Mouse (Mus musculus): ENCODE measurements around the gene Adat3. TPM values are rescaled to one million over a fixed set of nuclear protein-coding genes. Genes with fewer than 3 reads are reported as not detected.
A peak's percentile ranks its signal among the peaks of the same experiment; 100 is the strongest.

Gene Adat3
- polyA plus RNA-seq, 1 experiment from 2014 or later, result 7.7 TPM

DNA sequence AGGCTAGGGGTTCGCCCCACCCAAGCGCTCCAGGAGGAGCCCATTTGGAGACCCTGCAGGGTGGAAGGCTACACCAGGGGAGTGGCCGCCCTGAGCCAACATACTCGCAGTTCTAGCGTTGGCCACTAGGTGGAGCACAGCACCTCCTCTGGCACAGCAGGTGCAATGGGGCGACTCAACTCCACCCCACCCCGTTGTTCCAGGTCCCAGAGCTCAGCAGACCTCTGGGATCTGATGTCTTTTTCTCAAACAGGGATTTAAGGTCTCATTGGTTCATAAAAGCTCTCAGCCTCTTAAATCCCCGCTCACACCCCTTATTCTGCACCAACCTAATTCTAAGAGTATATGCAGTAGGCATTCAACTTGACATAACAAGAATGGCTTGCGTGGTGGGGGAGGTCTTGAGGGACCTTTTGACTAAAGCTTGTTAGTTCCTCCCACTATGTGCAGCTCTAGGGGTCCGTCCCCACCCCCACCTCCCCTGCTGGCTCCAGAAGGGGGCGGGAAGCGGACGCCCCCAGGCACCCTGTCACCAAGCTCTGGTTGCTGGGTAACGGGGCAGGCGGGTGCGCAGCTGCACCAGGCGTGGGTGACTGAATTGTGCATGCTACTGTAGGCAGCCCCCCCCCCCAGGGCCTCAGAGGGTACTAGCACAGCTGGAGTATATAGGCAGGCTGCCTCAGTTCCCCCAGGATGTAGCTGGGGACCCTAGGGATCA lies 36.1 kb upstream of the Adat3 start:
- WGBS, result 26% methylated on average over 17 of the region's 17 CpGs
- H3K27me3 ChIP-seq (ENCODE audit: control insufficient read depth, insufficient read depth, low read length), result no peaks in the 10 kb centered on the region
- no peak overlapping the region for H3K4me2 ChIP-seq (replicated peaks; ENCODE audit: low read depth, low read length)
- H3K4me3 ChIP-seq (ENCODE audit: low read depth, low read length), result no peak overlapping the region
- H3K9ac ChIP-seq (replicated peaks; ENCODE audit: low read depth, low read length), result no peak overlapping the region
- peaks cover 11% of the 10 kb centered on the region for H3K36me3 ChIP-seq (ENCODE audit: control insufficient read depth, insufficient read depth, low read length)
- no peaks in the 10 kb centered on the region for H3K9me3 ChIP-seq (ENCODE audit: control insufficient read depth, low read depth, low read length)
- H3K4me1 ChIP-seq (ENCODE audit: control insufficient read depth, insufficient read depth, low read length), result peaks cover 19% of the 10 kb centered on the region
- H3K27ac ChIP-seq (ENCODE audit: low read length), result 0 out of 2 replicates have a peak overlapping the region, but pooled peaks have one; percentile 10
- ATAC-seq (ENCODE audit: insufficient number of reproducible peaks, insufficient read depth, low FRiP score, low read depth), result peak; percentile 60; the same call in 1 of the 2 replicates

DNA sequence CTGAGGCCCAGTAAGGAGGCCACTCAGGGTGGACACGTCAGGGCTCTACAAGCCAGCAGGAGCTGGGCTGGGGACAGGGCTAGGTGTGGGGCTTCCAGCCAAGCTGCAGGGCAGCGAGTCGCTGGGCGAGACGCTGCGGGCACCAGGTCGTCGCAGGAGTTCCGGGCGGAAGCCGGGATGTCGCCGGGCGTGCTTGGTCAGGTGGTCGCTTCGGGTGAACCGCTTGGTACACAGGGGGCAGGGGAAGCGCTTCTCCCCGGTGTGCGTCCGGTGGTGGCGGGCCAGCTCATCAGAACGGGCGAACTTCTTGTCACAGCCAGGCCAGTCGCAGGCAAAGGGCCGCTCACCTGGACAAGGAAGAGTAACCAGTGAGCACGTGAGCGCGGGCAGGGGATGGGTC lies 33.8 kb upstream of the Adat3 start:
- 94% methylated on average over 29 of the region's 29 CpGs for WGBS
- no peak overlapping the region for H3K9ac ChIP-seq (replicated peaks; ENCODE audit: low read depth, low read length)
- no peak overlapping the region for H3K4me3 ChIP-seq (ENCODE audit: low read depth, low read length)
- no peaks in the 10 kb centered on the region for H3K9me3 ChIP-seq (ENCODE audit: control insufficient read depth, low read depth, low read length)
- no peaks in the 10 kb centered on the region for H3K27me3 ChIP-seq (ENCODE audit: control insufficient read depth, insufficient read depth, low read length)
- H3K4me2 ChIP-seq (replicated peaks; ENCODE audit: low read depth, low read length), result no peak overlapping the region
- peaks cover 11% of the 10 kb centered on the region for H3K36me3 ChIP-seq (ENCODE audit: control insufficient read depth, insufficient read depth, low read length)
- H3K4me1 ChIP-seq (ENCODE audit: control insufficient read depth, insufficient read depth, low read length), result peaks cover 37% of the 10 kb centered on the region
- H3K27ac ChIP-seq (ENCODE audit: low read length), result no peak overlapping the region
- no peak for ATAC-seq (ENCODE audit: insufficient number of reproducible peaks, insufficient read depth, low FRiP score, low read depth)

DNA sequence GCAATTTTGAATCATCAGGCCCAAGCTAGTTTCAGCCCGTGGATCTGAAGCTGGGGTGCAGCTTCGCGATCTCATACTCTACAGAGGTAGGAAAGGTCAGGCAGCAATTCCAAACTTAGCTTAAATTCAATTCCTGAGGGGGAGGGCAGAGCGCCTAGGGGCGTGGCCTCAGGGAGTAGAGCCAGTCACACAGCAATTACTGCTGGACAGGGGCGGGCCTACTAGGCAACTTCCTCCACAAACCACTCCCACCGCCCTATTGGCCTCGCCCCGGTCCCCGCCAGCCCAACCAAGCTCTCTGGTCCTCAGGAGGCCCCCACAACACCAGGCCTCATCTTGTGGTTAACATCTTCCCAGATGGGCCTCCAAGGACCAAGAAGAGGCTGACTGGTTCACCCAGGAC lies 33.0 kb upstream of the Adat3 start:
- H3K4me3 ChIP-seq (ENCODE audit: low read depth, low read length), result no peak overlapping the region
- H3K27me3 ChIP-seq (ENCODE audit: control insufficient read depth, insufficient read depth, low read length), result no peaks in the 10 kb centered on the region
- ATAC-seq (ENCODE audit: insufficient number of reproducible peaks, insufficient read depth, low FRiP score, low read depth), result peak; percentile 49; the same call in 1 of the 2 replicates
- peaks cover 11% of the 10 kb centered on the region for H3K36me3 ChIP-seq (ENCODE audit: control insufficient read depth, insufficient read depth, low read length)
- H3K27ac ChIP-seq (ENCODE audit: low read length), result no peak overlapping the region
- H3K4me1 ChIP-seq (ENCODE audit: control insufficient read depth, insufficient read depth, low read length), result peaks cover 44% of the 10 kb centered on the region
- no peak overlapping the region for H3K9ac ChIP-seq (replicated peaks; ENCODE audit: low read depth, low read length)
- H3K9me3 ChIP-seq (ENCODE audit: control insufficient read depth, low read depth, low read length), result no peaks in the 10 kb centered on the region
- H3K4me2 ChIP-seq (replicated peaks; ENCODE audit: low read depth, low read length), result no peak overlapping the region
- WGBS, result 29% methylated on average over 10 of the region's 10 CpGs

DNA sequence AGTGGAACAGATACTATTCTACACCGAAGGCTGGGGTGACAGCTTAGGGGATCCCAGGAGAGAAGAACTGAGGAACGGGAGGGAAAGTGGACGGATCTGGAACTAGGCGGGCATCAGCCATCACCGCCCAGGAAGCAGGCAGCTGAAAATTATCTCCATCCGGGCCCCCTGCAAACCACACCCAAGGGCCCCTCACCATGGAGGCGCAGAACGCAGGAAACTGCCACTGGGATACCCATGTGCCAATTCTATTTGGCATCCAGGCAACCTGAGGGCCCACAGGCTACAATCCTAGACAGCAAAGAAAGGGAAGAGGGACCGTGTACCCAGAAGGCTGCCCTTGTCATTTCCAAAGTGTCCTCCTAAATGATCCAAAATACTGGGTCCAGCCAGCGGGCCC lies 32.3 kb upstream of the Adat3 start:
- Histone ChIP-seq H3K4me3 (ENCODE audit: low read depth, low read length) (no peak overlapping the region), H3K36me3 (ENCODE audit: control insufficient read depth, insufficient read depth, low read length) (peaks cover 11% of the 10 kb centered on the region)
- WGBS, result 89% methylated on average over 10 of the region's 10 CpGs

DNA sequence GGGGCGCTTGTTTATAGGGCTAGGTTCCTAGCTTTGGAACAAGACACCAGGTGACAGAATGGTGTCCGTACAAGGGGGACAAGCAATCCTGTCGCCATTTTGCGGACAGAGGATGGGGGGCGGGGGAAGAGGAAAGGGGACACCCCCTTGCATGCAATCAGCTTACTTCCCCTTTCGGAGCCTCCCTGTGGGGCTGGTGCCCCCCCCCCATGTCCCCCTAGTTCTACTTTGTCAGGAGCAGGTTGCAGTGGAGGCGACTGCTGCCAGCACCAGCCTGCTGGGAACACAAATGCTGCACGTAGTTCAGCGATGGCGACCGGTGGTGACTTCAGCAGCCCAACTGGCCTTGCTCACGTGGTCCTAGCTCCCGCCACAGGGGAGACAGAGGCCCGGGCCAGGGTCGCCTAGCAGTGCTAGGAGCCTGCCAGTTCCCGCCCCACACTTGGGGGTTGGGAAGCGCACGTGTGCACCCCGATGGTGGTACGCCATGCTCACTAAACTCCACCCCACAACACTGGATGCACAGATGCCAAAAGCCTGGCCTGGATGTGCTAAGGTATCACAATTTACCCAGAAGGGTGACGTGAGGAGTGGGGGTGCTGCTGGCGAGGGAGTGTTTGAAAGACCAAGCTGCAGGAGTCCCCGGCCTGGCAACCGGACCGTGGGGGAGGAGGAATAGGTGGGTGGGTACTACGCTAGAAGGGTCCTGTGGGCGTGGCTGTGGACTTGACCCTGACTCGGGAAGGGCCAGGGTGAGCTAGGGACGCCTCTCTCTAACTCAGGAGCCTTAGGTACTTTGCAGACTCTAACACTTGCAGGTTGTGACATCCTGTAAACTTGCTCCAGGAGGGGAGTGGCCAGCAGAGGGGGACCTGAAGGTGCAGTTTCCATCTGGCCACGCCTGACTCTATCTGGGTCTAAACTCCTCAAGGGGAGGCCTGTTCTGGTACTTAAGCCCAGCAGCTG lies 31.5 kb upstream of the Adat3 start:
- H3K4me3 ChIP-seq (ENCODE audit: low read depth, low read length), result peak overlapping the region; percentile 3; the same call in 1 of the 2 replicates
- WGBS, result 21% methylated on average over 30 of the region's 30 CpGs
- H3K36me3 ChIP-seq (ENCODE audit: control insufficient read depth, insufficient read depth, low read length), result peaks cover 11% of the 10 kb centered on the region
- H3K27ac ChIP-seq (ENCODE audit: low read length), result peak overlapping the region; percentile 21
- H3K4me2 ChIP-seq (replicated peaks; ENCODE audit: low read depth, low read length), result peak overlapping the region; percentile 29
- no peaks in the 10 kb centered on the region for H3K27me3 ChIP-seq (ENCODE audit: control insufficient read depth, insufficient read depth, low read length)
- 0 out of 2 replicates have a peak, but pooled peaks have one; percentile 15 for ATAC-seq (ENCODE audit: insufficient number of reproducible peaks, insufficient read depth, low FRiP score, low read depth)
- H3K9ac ChIP-seq (replicated peaks; ENCODE audit: low read depth, low read length), result peak overlapping the region; percentile 36; the same call in 1 of the 2 replicates
- no peaks in the 10 kb centered on the region for H3K9me3 ChIP-seq (ENCODE audit: control insufficient read depth, low read depth, low read length)
- H3K4me1 ChIP-seq (ENCODE audit: control insufficient read depth, insufficient read depth, low read length), result peaks cover 55% of the 10 kb centered on the region

More for the DNA sequence above, 32.3 kb upstream of the Adat3 start:
- Histone ChIP-seq H3K27me3 (ENCODE audit: control insufficient read depth, insufficient read depth, low read length) (no peaks in the 10 kb centered on the region), H3K27ac (ENCODE audit: low read length) (no peak overlapping the region), H3K4me1 (ENCODE audit: control insufficient read depth, insufficient read depth, low read length) (peaks cover 49% of the 10 kb centered on the region), H3K9me3 (ENCODE audit: control insufficient read depth, low read depth, low read length) (no peaks in the 10 kb centered on the region), H3K9ac (replicated peaks; ENCODE audit: low read depth, low read length) (no peak overlapping the region), H3K4me2 (replicated peaks; ENCODE audit: low read depth, low read length) (no peak overlapping the region)
- ATAC-seq (ENCODE audit: insufficient number of reproducible peaks, insufficient read depth, low FRiP score, low read depth), result no peak

DNA sequence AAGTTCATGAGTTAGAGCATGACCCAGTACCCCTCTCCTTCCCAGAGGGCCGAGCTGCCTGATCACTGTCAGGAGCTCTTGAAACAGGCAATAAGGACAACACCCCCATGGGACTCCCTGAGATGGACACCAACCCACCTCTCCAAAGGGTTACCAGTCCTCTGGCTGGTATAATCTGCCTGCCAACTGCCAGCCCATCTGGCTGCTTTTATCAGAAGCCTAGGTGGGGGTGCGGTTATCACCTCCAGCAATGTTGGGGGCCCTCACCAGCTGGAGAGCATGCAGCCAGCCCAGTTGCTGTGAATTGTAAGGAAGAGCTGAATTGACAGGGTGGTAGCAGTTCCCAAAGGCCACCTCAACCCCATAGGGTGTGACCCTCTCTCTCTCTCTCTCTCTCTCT lies 30.2 kb upstream of the Adat3 start:
- peaks cover 11% of the 10 kb centered on the region for H3K36me3 ChIP-seq (ENCODE audit: control insufficient read depth, insufficient read depth, low read length)
- H3K4me2 ChIP-seq (replicated peaks; ENCODE audit: low read depth, low read length), result no peak overlapping the region
- no peak overlapping the region for H3K4me3 ChIP-seq (ENCODE audit: low read depth, low read length)
- WGBS, result 86% methylated on average over 2 of the region's 2 CpGs
- no peaks in the 10 kb centered on the region for H3K9me3 ChIP-seq (ENCODE audit: control insufficient read depth, low read depth, low read length)
- no peak overlapping the region for H3K9ac ChIP-seq (replicated peaks; ENCODE audit: low read depth, low read length)
- peaks cover 55% of the 10 kb centered on the region for H3K4me1 ChIP-seq (ENCODE audit: control insufficient read depth, insufficient read depth, low read length)
- no peak overlapping the region for H3K27ac ChIP-seq (ENCODE audit: low read length)
- no peaks in the 10 kb centered on the region for H3K27me3 ChIP-seq (ENCODE audit: control insufficient read depth, insufficient read depth, low read length)
- ATAC-seq (ENCODE audit: insufficient number of reproducible peaks, insufficient read depth, low FRiP score, low read depth), result no peak

DNA sequence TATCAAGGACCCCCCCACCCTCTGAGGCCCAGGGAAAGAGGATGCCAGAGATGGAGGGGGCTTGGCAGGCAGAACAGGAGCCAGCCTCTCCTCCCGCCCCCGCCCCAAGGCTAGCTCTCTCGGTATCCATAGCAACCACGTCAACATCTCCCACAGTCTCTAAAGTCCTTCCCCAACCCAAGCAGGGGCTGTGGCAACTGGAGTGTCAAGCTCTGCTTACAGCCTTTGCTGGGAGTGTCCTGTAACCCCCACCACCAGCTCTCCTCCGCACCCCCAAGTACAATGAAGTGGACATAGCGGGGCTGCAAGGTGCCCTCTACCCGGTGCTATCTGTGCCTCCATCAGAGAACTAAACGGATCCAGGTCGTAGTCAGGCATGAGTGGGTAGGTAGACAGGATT lies 28.7 kb upstream of the Adat3 start:
- Histone ChIP-seq H3K36me3 (ENCODE audit: control insufficient read depth, insufficient read depth, low read length) (no peaks in the 10 kb centered on the region), H3K27ac (ENCODE audit: low read length) (no peak overlapping the region; the same call in 1 of the 2 replicates), H3K4me2 (replicated peaks; ENCODE audit: low read depth, low read length) (peak overlapping the region; percentile 12; the same call in 1 of the 2 replicates), H3K9me3 (ENCODE audit: control insufficient read depth, low read depth, low read length) (no peaks in the 10 kb centered on the region), H3K27me3 (ENCODE audit: control insufficient read depth, insufficient read depth, low read length) (no peaks in the 10 kb centered on the region), H3K4me1 (ENCODE audit: control insufficient read depth, insufficient read depth, low read length) (peaks cover 59% of the 10 kb centered on the region), H3K9ac (replicated peaks; ENCODE audit: low read depth, low read length) (no peak overlapping the region), H3K4me3 (ENCODE audit: low read depth, low read length) (no peak overlapping the region)
- ATAC-seq (ENCODE audit: insufficient number of reproducible peaks, insufficient read depth, low FRiP score, low read depth), result no peak
- 61% methylated on average over 9 of the region's 9 CpGs for WGBS

DNA sequence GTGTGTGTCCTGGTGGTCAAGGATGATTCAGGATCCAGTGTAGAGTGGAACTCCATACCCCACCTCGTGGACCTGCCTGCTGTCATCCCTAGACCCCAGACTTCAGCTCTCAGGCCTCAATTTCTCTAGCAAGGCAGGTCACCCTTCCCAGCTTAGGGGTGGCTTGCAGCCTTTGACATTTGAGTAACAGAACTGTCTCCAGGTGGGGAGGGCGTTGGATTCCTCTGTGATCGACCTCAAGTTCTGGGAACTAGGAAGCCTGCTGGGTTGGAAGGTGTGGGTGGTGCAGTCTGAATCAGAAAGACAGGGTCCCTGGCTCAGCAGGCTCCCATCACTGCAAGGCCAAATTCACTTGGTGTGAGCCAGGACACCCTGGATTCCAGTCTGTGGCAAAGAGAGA lies 27.8 kb upstream of the Adat3 start:
- no peak for ATAC-seq (ENCODE audit: insufficient number of reproducible peaks, insufficient read depth, low FRiP score, low read depth)
- no peaks in the 10 kb centered on the region for H3K36me3 ChIP-seq (ENCODE audit: control insufficient read depth, insufficient read depth, low read length)
- H3K4me1 ChIP-seq (ENCODE audit: control insufficient read depth, insufficient read depth, low read length), result peaks cover 54% of the 10 kb centered on the region
- peak overlapping the region; percentile 65; the same call in 1 of the 2 replicates for H3K4me2 ChIP-seq (replicated peaks; ENCODE audit: low read depth, low read length)
- H3K9ac ChIP-seq (replicated peaks; ENCODE audit: low read depth, low read length), result no peak overlapping the region
- H3K9me3 ChIP-seq (ENCODE audit: control insufficient read depth, low read depth, low read length), result no peaks in the 10 kb centered on the region
- no peak overlapping the region for H3K4me3 ChIP-seq (ENCODE audit: low read depth, low read length)
- H3K27me3 ChIP-seq (ENCODE audit: control insufficient read depth, insufficient read depth, low read length), result no peaks in the 10 kb centered on the region
- WGBS, result 68% methylated on average over 3 of the region's 3 CpGs
- no peak overlapping the region for H3K27ac ChIP-seq (ENCODE audit: low read length)

Measured in stomach, embryonic 14.5 days (tissue).